Mouse (Mus musculus) midbrain, embryonic 11.5 days (tissue): Measurements from ENCODE around the gene Nfib. TPM values are rescaled to one million over a fixed set of nuclear protein-coding genes. Genes with fewer than 3 reads are reported as not detected.
A peak's percentile ranks its signal among the peaks of the same experiment; 100 is the strongest.

ENCODE experiments used
- ATAC-seq: fragments of 200-750 bp; cut with Nextera tagmentation; 2 replicates; pipeline ENCODE4 v1.8.0; 2017; ENCODE audit warnings: moderate TSS enrichment, moderate library complexity; ENCODE audit not compliant: low FRiP score
- DNase-seq: peaks from one replicate; pipeline ENCODE4 v3.0.0; 2015; ENCODE audit warnings: low spot score; ENCODE audit errors: missing footprints
- H3K27ac ChIP-seq: fragments of 300-500 bp; sonication (generic); 2 replicates; pipeline ENCODE4 v1.5.1; 2014; ENCODE audit warnings: low read depth, low read length
- H3K27me3 ChIP-seq: fragments of 300-500 bp; sonication (generic); 2 replicates; pipeline ENCODE4 v1.6.1; 2014; ENCODE audit warnings: mild to moderate bottlenecking, low read length, moderate library complexity, mixed read lengths; ENCODE audit not compliant: control insufficient read depth, insufficient read depth
- H3K36me3 ChIP-seq: fragments of 300-500 bp; sonication (generic); 2 replicates; pipeline ENCODE4 v1.6.1; 2014; ENCODE audit warnings: mild to moderate bottlenecking, low read length, moderate library complexity, mixed read lengths; ENCODE audit not compliant: control insufficient read depth, insufficient read depth
- H3K4me1 ChIP-seq: fragments of 300-500 bp; sonication (generic); 2 replicates; pipeline ENCODE4 v1.6.1; 2014; ENCODE audit warnings: low read length; ENCODE audit not compliant: control insufficient read depth, insufficient read depth
- H3K4me2 ChIP-seq: fragments of 300-500 bp; sonication (generic); 2 replicates; pipeline ENCODE4 v1.6.1; 2014; ENCODE audit warnings: mild to moderate bottlenecking, moderate library complexity
- H3K4me3 ChIP-seq: fragments of 300-500 bp; sonication (generic); 2 replicates; pipeline ENCODE4 v1.5.1; 2014; ENCODE audit warnings: low read depth, low read length
- H3K9ac ChIP-seq: fragments of 300-500 bp; sonication (generic); 2 replicates; pipeline ENCODE4 v1.6.1; 2014; ENCODE audit warnings: low read length
- H3K9me3 ChIP-seq: fragments of 300-500 bp; sonication (generic); 2 replicates; pipeline ENCODE4 v1.6.1; 2016; ENCODE audit warnings: low read length; ENCODE audit not compliant: control insufficient read depth
- WGBS: fragments of 180-500 bp; shearing (Covaris S2); extraction: QIAGEN DNeasy Blood & Tissue Kit; methylation state at CpG from one replicate; pipeline ENCODE4 v1.1.7; 2014; 5-methylcytosine and 5-hydroxymethylcytosine counted together
- polyA plus RNA-seq: library from polyadenylated mRNA; unstranded; fragments of >200 nt; fragmentation: Nextera tagmentation; extraction: Ambion mirVana; gene quantifications from 2 replicates; pipeline ENCODE4 v1.2.1, GENCODE M21; 2014

Gene Nfib
- polyA plus RNA-seq, 1 experiment from 2014 or later = 19.9 TPM

- H3K36me3 ChIP-seq = no peaks in the 10 kb centered on the region
- WGBS = 96% methylated on average over 3 of the region's 3 CpGs
- no peaks in the 10 kb centered on the region for H3K27me3 ChIP-seq
- H3K4me1 ChIP-seq = no peaks in the 10 kb centered on the region
- no peak overlapping the region for H3K27ac ChIP-seq
- H3K9ac ChIP-seq = no peak overlapping the region
- no peak overlapping the region for H3K4me3 ChIP-seq
- no peak overlapping the region for H3K4me2 ChIP-seq
- peak; percentile 37 for DNase-seq
- no peaks in the 10 kb centered on the region for H3K9me3 ChIP-seq
- no peak for ATAC-seq
Measured at GRCm38 (mm10) chr4:82333413-82333812, 372.1 kb downstream of the Nfib start.

- DNase-seq (peak; percentile 26), ATAC-seq (no peak)
- Histone ChIP-seq H3K9ac (no peak overlapping the region), H3K4me3 (no peak overlapping the region), H3K27ac (no peak overlapping the region), H3K9me3 (no peaks in the 10 kb centered on the region), H3K4me1 (no peaks in the 10 kb centered on the region), H3K27me3 (no peaks in the 10 kb centered on the region), H3K4me2 (no peak overlapping the region), H3K36me3 (no peaks in the 10 kb centered on the region)
- 88% methylated on average over 4 of the region's 4 CpGs for WGBS
Measured at GRCm38 (mm10) chr4:82330095-82330494, 375.5 kb downstream of the Nfib start.

GRCm38 (mm10) chr4:82326140-82326529, 379.4 kb downstream of the Nfib start:
- Histone ChIP-seq H3K36me3 (no peaks in the 10 kb centered on the region), H3K4me1 (no peaks in the 10 kb centered on the region), H3K27me3 (no peaks in the 10 kb centered on the region), H3K9ac (no peak overlapping the region), H3K4me3 (no peak overlapping the region), H3K27ac (no peak overlapping the region), H3K9me3 (no peaks in the 10 kb centered on the region), H3K4me2 (no peak overlapping the region)
- WGBS = 66% methylated on average over 3 of the region's 3 CpGs
- DNase-seq (no peak), ATAC-seq (no peak)

GRCm38 (mm10) chr4:82325409-82326139, 380.0 kb downstream of the Nfib start:
- ATAC-seq = no peak
- Histone ChIP-seq H3K9ac (no peak overlapping the region), H3K4me2 (no peak overlapping the region), H3K27me3 (no peaks in the 10 kb centered on the region), H3K27ac (no peak overlapping the region), H3K36me3 (no peaks in the 10 kb centered on the region), H3K4me3 (no peak overlapping the region), H3K9me3 (no peaks in the 10 kb centered on the region), H3K4me1 (no peaks in the 10 kb centered on the region)
- WGBS = 76% methylated on average over 6 of the region's 6 CpGs
- no peak for DNase-seq

- no peak overlapping the region for H3K27ac ChIP-seq
- H3K4me2 ChIP-seq = no peak overlapping the region
- no peaks in the 10 kb centered on the region for H3K9me3 ChIP-seq
- whole genome bisulfite sequencing = 78% methylated on average over 3 of the region's 3 CpGs
- H3K4me3 ChIP-seq = no peak overlapping the region
- 0 out of 2 replicates have a peak, but pooled peaks cover 2% of the 10 kb centered on the region for H3K36me3 ChIP-seq
- peak; percentile 69 for DNase-seq
- H3K4me1 ChIP-seq = no peaks in the 10 kb centered on the region
- no peak for ATAC-seq
- no peak overlapping the region for H3K9ac ChIP-seq
- no peaks in the 10 kb centered on the region for H3K27me3 ChIP-seq
Measured at GRCm38 (mm10) chr4:82324977-82325376, 380.6 kb downstream of the Nfib start.

GRCm38 (mm10) chr4:82321008-82321407, 384.5 kb downstream of the Nfib start:
- H3K4me2 ChIP-seq = no peak overlapping the region
- H3K4me1 ChIP-seq = no peaks in the 10 kb centered on the region
- no peak overlapping the region for H3K27ac ChIP-seq
- H3K36me3 ChIP-seq = 0 out of 2 replicates have a peak, but pooled peaks cover 2% of the 10 kb centered on the region
- H3K9ac ChIP-seq = no peak overlapping the region
- no peak overlapping the region for H3K4me3 ChIP-seq
- H3K9me3 ChIP-seq = no peaks in the 10 kb centered on the region
- ATAC-seq (no peak), DNase-seq (peak; percentile 6)
- 79% methylated on average over 4 of the region's 4 CpGs for WGBS
- H3K27me3 ChIP-seq = no peaks in the 10 kb centered on the region

GRCm38 (mm10) chr4:82319388-82319787, 386.2 kb downstream of the Nfib start:
- WGBS = 89% methylated on average over 7 of the region's 7 CpGs
- H3K4me2 ChIP-seq = no peak overlapping the region
- no peak for ATAC-seq

GRCm38 (mm10) chr4:82316168-82316567, 389.4 kb downstream of the Nfib start:
- no peaks in the 10 kb centered on the region for H3K27me3 ChIP-seq
- 0 out of 2 replicates have a peak, but pooled peaks cover 2% of the 10 kb centered on the region for H3K36me3 ChIP-seq
- ATAC-seq (no peak), DNase-seq (peak; percentile 21)
- no peak overlapping the region for H3K27ac ChIP-seq
- no peaks in the 10 kb centered on the region for H3K9me3 ChIP-seq
- no peak overlapping the region for H3K9ac ChIP-seq
- no peaks in the 10 kb centered on the region for H3K4me1 ChIP-seq
- no peak overlapping the region for H3K4me3 ChIP-seq
- WGBS = 91% methylated on average over 6 of the region's 6 CpGs
- no peak overlapping the region for H3K4me2 ChIP-seq

More at GRCm38 (mm10) chr4:82319388-82319787, 386.2 kb downstream of the Nfib start:
- peak; percentile 73 for DNase-seq
- no peaks in the 10 kb centered on the region for H3K27me3 ChIP-seq
- H3K27ac ChIP-seq = no peak overlapping the region
- H3K9ac ChIP-seq = no peak overlapping the region
- no peak overlapping the region for H3K4me3 ChIP-seq
- H3K36me3 ChIP-seq = 0 out of 2 replicates have a peak, but pooled peaks cover 2% of the 10 kb centered on the region
- no peaks in the 10 kb centered on the region for H3K4me1 ChIP-seq
- no peaks in the 10 kb centered on the region for H3K9me3 ChIP-seq

GRCm38 (mm10) chr4:82315710-82316109, 389.8 kb downstream of the Nfib start:
- H3K4me3 ChIP-seq = no peak overlapping the region
- H3K27ac ChIP-seq = no peak overlapping the region
- no peaks in the 10 kb centered on the region for H3K27me3 ChIP-seq
- no peaks in the 10 kb centered on the region for H3K4me1 ChIP-seq
- DNase-seq = no peak
- 80% methylated on average over 2 of the region's 2 CpGs for WGBS
- H3K4me2 ChIP-seq = no peak overlapping the region
- no peak for ATAC-seq
- H3K36me3 ChIP-seq = 0 out of 2 replicates have a peak, but pooled peaks cover 2% of the 10 kb centered on the region
- H3K9me3 ChIP-seq = no peaks in the 10 kb centered on the region
- no peak overlapping the region for H3K9ac ChIP-seq
